Mouse (Mus musculus) cortical plate, adult 2 months (tissue): Measurements from ENCODE around the gene Soga1. TPM values are rescaled to one million over a fixed set of nuclear protein-coding genes. Genes with fewer than 3 reads are reported as not detected.
A peak's percentile ranks its signal among the peaks of the same experiment; 100 is the strongest.

Experiments
- H3K27ac ChIP-seq: fragments of 200-500 bp; 2 replicates; pipeline ENCODE4 v1.5.1; 2012; ENCODE audit warnings: low read length, control low read depth, inconsistent platforms; ENCODE audit not compliant: insufficient read depth
- H3K4me1 ChIP-seq: fragments of 200-500 bp; 2 replicates; pipeline ENCODE4 v1.6.1; 2011; ENCODE audit warnings: low read length; ENCODE audit not compliant: control insufficient read depth, insufficient read depth
- H3K4me3 ChIP-seq: fragments of 200-500 bp; 2 replicates; pipeline ENCODE4 v1.5.1; 2011; ENCODE audit warnings: mild to moderate bottlenecking, low read length, control low read depth; ENCODE audit not compliant: insufficient read depth
- CTCF ChIP-seq: fragments of 200-500 bp; IDR thresholded peaks from 2 replicates; pipeline ENCODE4 v1.5.1; 2011; ENCODE audit warnings: mild to moderate bottlenecking, control low read depth, low read length; ENCODE audit not compliant: insufficient read depth; ENCODE audit errors: extremely low read depth
- POLR2A ChIP-seq: fragments of 200-500 bp; IDR thresholded peaks from 2 replicates; pipeline ENCODE4 v1.6.1; 2011; ENCODE audit warnings: mild to moderate bottlenecking, low read length, control low read depth; ENCODE audit not compliant: insufficient read depth; ENCODE audit errors: extremely low read depth
- polyA plus RNA-seq: library from polyadenylated mRNA; depleted of rRNA; stranded (reverse); fragments of >200 nt; gene quantifications from 2 replicates; pipeline ENCODE4 v1.2.3, GENCODE M21; 2012

Gene Soga1
- polyA plus RNA-seq, 1 experiment: 6.8 TPM

DNA sequence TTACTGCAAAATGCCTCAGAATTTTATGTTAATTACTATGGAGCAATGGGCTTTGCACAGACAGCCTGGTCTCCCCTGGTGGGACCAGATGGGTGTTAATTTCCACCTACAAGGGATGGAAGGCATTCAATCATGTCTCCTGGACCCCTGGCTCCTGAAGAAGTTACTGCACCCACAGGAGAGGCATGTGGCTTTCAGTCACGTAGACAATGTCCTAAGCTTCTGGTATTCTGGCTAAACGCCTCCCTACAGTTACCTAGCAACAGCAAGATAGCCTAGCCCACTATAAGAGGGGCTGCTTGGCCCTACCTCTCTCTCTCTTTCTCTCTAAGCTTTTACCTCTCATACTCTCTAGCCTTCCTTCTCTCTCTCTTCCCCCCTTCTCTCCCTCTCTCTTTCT lies 23.2 kb upstream of the Soga1 start:
- Histone ChIP-seq H3K27ac (no peak overlapping the region), H3K4me3 (no peak overlapping the region), H3K4me1 (no peaks in the 10 kb centered on the region)
- TF ChIP-seq CTCF (no peak), POLR2A (no peak)

DNA sequence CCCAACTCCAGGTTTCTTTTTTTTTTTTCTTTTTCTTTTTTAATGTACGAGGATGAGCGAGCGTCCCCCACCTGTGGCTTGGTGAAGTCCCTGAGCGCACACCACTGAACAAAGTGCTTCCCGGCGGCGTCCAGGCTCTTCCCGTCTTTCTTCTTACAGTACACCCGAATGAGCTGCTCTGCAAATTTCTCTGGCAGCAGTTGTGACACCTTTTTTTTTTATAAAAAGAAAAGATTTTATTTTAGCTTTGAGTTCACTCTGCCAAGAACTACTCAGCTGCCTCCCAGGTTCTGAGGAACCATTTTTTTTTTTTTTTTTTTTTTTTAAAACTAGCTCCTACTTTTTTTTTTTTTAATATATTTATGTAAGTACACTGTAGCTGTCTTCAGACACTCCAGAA lies 22.6 kb upstream of the Soga1 start:
- no peak overlapping the region for H3K27ac ChIP-seq
- TF ChIP-seq POLR2A (no peak), CTCF (no peak)
- H3K4me1 ChIP-seq: no peaks in the 10 kb centered on the region
- H3K4me3 ChIP-seq: no peak overlapping the region

DNA sequence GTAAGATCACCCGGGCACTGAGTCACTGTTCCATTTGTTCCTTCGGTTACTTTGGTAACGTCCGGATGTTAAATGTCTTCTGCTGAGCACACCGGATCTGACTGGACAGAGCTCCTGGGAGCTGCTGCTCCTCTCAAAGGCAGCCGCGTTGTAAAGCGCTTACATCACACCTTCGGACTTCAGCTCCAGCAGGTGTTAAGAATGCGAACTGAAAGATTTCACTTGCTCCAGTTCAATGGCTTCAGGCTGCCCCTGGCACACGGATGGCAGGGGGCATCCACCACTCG lies 21.2 kb upstream of the Soga1 start:
- TF ChIP-seq CTCF: no peak
- TF ChIP-seq POLR2A: no peak

DNA sequence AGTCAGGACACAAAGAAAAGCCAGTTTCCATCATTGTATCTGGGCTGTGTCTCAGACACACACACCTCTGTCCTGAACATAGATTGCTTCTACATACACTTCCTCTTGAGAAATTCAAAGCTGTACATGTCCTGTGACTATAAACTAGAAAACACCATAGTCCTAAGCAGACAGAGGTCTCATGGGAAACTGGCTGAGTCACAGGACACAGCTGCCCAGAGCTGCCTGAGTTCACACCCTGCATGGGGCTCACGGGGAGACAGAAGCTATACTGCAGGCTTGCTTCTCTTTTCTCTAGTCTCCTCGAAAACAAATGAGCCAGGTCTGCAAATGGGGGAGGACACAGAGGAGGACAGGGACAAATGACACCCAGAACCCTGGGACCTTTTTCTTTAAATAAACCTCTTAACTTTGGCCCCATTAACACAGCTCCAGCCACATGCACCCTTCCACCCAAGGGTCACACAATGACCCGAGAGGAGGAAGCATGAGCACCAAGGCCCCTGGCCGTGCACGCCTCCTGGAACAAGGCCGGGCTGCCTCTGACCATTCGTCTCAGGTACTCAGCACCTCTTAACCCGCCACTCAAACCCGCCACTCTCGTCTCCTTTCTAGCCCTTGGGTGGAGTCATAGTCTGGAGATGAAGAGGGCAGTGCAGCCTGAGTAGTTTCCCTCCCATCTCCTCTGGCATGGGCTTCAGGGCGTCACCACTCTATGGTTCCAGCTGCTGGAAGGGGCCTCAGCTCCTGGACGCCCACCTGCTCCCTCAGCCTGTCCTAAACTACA lies 20.7 kb upstream of the Soga1 start:
- no peak overlapping the region for H3K27ac ChIP-seq
- TF ChIP-seq POLR2A: no peak
- no peak for TF ChIP-seq CTCF

More for the DNA sequence above, 21.2 kb upstream of the Soga1 start:
- H3K27ac ChIP-seq: no peak overlapping the region
- H3K4me1 ChIP-seq: no peaks in the 10 kb centered on the region
- no peak overlapping the region for H3K4me3 ChIP-seq

DNA sequence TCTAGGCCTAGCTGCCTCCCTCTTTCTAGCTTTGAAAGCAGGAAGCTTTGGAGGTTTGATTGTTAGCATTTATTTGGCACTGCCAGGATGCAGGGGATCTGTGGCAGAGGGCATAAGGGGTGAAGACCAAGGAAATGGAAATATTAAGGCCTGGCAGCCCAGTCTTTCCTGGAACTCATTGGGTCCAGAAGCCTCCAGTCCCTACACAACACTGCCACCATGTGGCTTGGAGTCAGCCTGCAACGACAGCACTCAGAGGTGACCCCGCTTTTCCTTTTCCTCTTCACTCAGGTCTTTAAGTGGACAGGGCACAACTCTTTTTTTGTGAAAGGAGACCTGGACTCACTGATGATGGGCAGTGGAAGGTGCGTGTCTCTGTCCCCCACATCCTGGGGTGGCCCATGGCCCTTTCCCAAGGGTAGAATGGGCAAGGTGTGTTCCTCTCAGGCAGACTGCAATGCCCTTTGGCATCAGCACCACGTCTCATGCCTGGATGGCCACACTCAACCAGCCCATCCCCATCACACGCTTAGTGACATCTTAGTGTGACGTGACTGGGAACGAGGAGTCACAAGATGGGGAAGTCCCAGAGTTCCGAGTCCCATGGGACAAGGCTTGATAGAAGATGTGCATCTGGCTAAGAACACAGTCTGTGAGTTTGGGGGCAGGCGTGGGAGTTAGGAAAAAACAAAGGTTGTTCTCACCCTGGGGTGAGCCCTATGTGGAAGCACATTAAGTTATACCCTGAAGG lies 16.1 kb upstream of the Soga1 start:
- H3K4me3 ChIP-seq: no peak overlapping the region
- no peak overlapping the region for H3K27ac ChIP-seq
- TF ChIP-seq CTCF (peak; percentile 97), POLR2A (no peak)
- H3K4me1 ChIP-seq: peaks cover 2% of the 10 kb centered on the region; the same call in 1 of the 2 replicates

More for the DNA sequence above, 20.7 kb upstream of the Soga1 start:
- Histone ChIP-seq H3K4me3 (no peak overlapping the region), H3K4me1 (no peaks in the 10 kb centered on the region)

GRCm38 (mm10) chr2:157092024-157092423 lies 13.0 kb upstream of the Soga1 start:
- Histone ChIP-seq H3K4me3 (no peak overlapping the region), H3K4me1 (peaks cover 2% of the 10 kb centered on the region; the same call in 1 of the 2 replicates), H3K27ac (no peak overlapping the region)
- TF ChIP-seq CTCF: no peak
- no peak for TF ChIP-seq POLR2A

- no peak for TF ChIP-seq POLR2A
- TF ChIP-seq CTCF: no peak
- Histone ChIP-seq H3K27ac (no peak overlapping the region), H3K4me3 (no peak overlapping the region), H3K4me1 (peaks cover 2% of the 10 kb centered on the region; the same call in 1 of the 2 replicates)
Observed at GRCm38 (mm10) chr2:157087536-157088317, 8.7 kb upstream of the Soga1 start.

GRCm38 (mm10) chr2:157086796-157087195 lies 7.7 kb upstream of the Soga1 start, which contains the start of gene Tldc2:
TSS of gene Tldc2 (plus strand) at chr2:157087055.
- TF ChIP-seq CTCF (no peak), POLR2A (no peak)
- Histone ChIP-seq H3K4me1 (peaks cover 1% of the 10 kb centered on the region; the same call in 1 of the 2 replicates), H3K4me3 (no peak within 1 kb of the TSS), H3K27ac (no peak within 1 kb of the TSS)

DNA sequence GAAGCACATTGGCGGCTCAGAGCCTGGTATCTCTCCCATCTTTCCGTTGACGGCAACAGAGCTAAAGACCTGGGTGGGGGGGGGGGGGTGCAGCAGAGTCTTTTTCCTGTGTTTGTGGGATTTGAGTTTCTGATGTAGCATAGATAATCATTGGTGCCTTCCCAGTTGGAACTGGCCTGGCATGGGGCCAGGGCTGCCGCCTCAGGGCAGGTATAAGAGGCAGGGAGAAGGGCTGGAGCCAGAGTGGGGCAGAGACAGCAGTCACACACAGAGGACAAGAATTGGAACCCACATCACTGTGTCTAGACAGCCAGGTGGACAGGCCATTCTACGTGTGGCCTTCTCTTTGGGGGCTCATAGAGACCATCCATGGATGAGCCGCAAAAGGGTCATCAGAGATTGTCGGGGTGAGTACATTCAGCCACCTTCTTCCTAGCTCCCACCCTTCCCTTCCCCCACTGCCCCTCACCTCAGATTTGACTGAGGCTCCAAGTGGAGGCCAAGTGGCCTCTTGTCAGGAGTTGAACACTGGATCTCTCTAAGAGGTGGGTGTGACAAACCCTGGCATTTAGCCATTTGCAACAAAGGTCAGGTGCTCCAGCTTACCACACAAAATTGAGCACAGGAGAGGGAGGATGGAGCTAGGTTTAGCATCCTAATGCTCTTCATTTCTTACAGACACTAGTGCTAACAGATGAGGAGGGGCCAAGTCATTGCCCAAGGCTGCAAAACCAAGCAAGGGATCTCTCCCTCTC lies 6.0 kb upstream of the Soga1 start:
- Histone ChIP-seq H3K27ac (no peak overlapping the region), H3K4me1 (no peaks in the 10 kb centered on the region), H3K4me3 (no peak overlapping the region)
- TF ChIP-seq CTCF (no peak), POLR2A (no peak)
